Mouse (Mus musculus) heart, postnatal 0 days (tissue): ENCODE measurements around the gene Ms4a8a. TPM values are rescaled to one million over a fixed set of nuclear protein-coding genes. Genes with fewer than 3 reads are reported as not detected.
"Not testable (repeated sequence)": the region's sequence is repeated elsewhere in the genome, so short reads cannot be mapped to it uniquely, and the experiment has no call there.

ENCODE experiments used
- ATAC-seq: fragments of 200-750 bp; cut with Nextera tagmentation; 2 replicates; pipeline ENCODE4 v1.8.0; 2017; ENCODE audit warnings: low read depth, moderate number of reproducible peaks, moderate library complexity; ENCODE audit not compliant: insufficient read depth
- DNase-seq: peaks from one replicate; pipeline ENCODE4 v3.0.0-alpha.2; 2016; ENCODE audit warnings: low spot score
- H3K27ac ChIP-seq: fragments of 300-500 bp; sonication (generic); 2 replicates; pipeline ENCODE4 v1.5.1; 2014; ENCODE audit warnings: low read depth, mild to moderate bottlenecking
- H3K27me3 ChIP-seq: fragments of 300-500 bp; sonication (generic); 2 replicates; pipeline ENCODE4 v1.6.1; 2014; ENCODE audit warnings: low read length, mixed read lengths; ENCODE audit not compliant: control insufficient read depth, insufficient read depth
- H3K36me3 ChIP-seq: fragments of 300-500 bp; sonication (generic); replicated peaks from 2 replicates; pipeline ENCODE4 v1.6.1; 2014; ENCODE audit warnings: low read length, mixed read lengths; ENCODE audit not compliant: control insufficient read depth, insufficient read depth
- H3K4me1 ChIP-seq: fragments of 300-500 bp; sonication (generic); 2 replicates; pipeline ENCODE4 v1.6.1; 2014; ENCODE audit warnings: antibody characterized with exemption; ENCODE audit not compliant: control insufficient read depth, insufficient read depth
- H3K4me2 ChIP-seq: fragments of 300-500 bp; sonication (generic); 2 replicates; pipeline ENCODE4 v1.6.1; 2014; ENCODE audit warnings: low read depth, mild to moderate bottlenecking, low read length, moderate library complexity
- H3K4me3 ChIP-seq: fragments of 300-500 bp; sonication (generic); 2 replicates; pipeline ENCODE4 v1.5.1; 2014; ENCODE audit warnings: low read depth, low read length
- H3K9ac ChIP-seq: fragments of 300-500 bp; sonication (generic); replicated peaks from 2 replicates; pipeline ENCODE4 v1.6.1; 2014; ENCODE audit warnings: low read depth, low read length, mixed read lengths
- H3K9me3 ChIP-seq: fragments of 300-500 bp; sonication (generic); replicated peaks from 2 replicates; pipeline ENCODE4 v1.6.1; 2016; ENCODE audit warnings: low read length; ENCODE audit not compliant: control insufficient read depth
- CTCF ChIP-seq: IDR thresholded peaks from 2 replicates; pipeline ENCODE4 v1.5.1; 2016; ENCODE audit warnings: antibody characterized with exemption, control low read depth, low read depth
- EP300 ChIP-seq: IDR thresholded peaks from 2 replicates; pipeline ENCODE4 v1.6.1; 2016; ENCODE audit warnings: antibody characterized with exemption, low read depth
- WGBS: fragments of 180-500 bp; shearing (Covaris S2); extraction: QIAGEN DNeasy Blood & Tissue Kit; methylation state at CpG from one replicate; pipeline ENCODE4 v1.1.7; 2014; 5-methylcytosine and 5-hydroxymethylcytosine counted together
- polyA plus RNA-seq: library from polyadenylated mRNA; unstranded; fragments of >200 nt; fragmentation: Nextera tagmentation; extraction: Ambion mirVana; gene quantifications from 2 replicates; pipeline ENCODE4 v1.2.1, GENCODE M21; 2015
- total RNA-seq: library from RNA; depleted of rRNA; stranded (reverse); fragments of >200 nt; gene quantifications from 2 replicates; pipeline ENCODE4 v1.2.3, GENCODE M21; 2014; ENCODE audit warnings: low replicate concordance; rRNA removed

Gene Ms4a8a
- not detected in 2 replicates for total RNA-seq
- not detected in 2 replicates for polyA plus RNA-seq

- H3K9ac ChIP-seq, result no peak within 1 kb of the TSS
- TF ChIP-seq CTCF (no peak), EP300 (no peak)
- H3K36me3 ChIP-seq, result no peaks in the 10 kb centered on the region
- no peak for DNase-seq
- H3K9me3 ChIP-seq, result no peaks in the 10 kb centered on the region
- H3K27me3 ChIP-seq, result no peaks in the 10 kb centered on the region
- no peak within 1 kb of the TSS for H3K4me3 ChIP-seq
- no peak for ATAC-seq
- H3K4me2 ChIP-seq, result no peak within 1 kb of the TSS
- no peak within 1 kb of the TSS for H3K27ac ChIP-seq
- WGBS, result 78% methylated on average over 4 of the region's 4 CpGs
- H3K4me1 ChIP-seq, result no peaks in the 10 kb centered on the region
These were observed at the start of gene Ms4a8a for GRCm38 (mm10) chr19:11080934-11081333. TSS of gene Ms4a8a (minus strand) at chr19:11081102.

GRCm38 (mm10) chr19:11129702-11130101 lies 48.8 kb upstream of the Ms4a8a start:
- no peak for DNase-seq
- 91% methylated on average over 1 of the region's 1 CpGs for WGBS
- Histone ChIP-seq H3K4me3 (no peak overlapping the region), H3K27ac (no peak overlapping the region), H3K4me1 (no peaks in the 10 kb centered on the region), H3K36me3 (no peaks in the 10 kb centered on the region), H3K9me3 (no peaks in the 10 kb centered on the region; the same call in 1 of the 2 replicates), H3K9ac (no peak overlapping the region), H3K27me3 (no peaks in the 10 kb centered on the region), H3K4me2 (no peak overlapping the region)
- TF ChIP-seq CTCF (no peak), EP300 (no peak)
- ATAC-seq, result no peak

- not testable (repeated sequence) for H3K4me1 ChIP-seq, H3K27me3 ChIP-seq, H3K27ac ChIP-seq, H3K36me3 ChIP-seq, H3K9me3 ChIP-seq
- Histone ChIP-seq H3K4me2 (peak overlapping the region; percentile 58), H3K9ac (peak overlapping the region; percentile 42; the same call in 1 of the 2 replicates), H3K4me3 (peak overlapping the region; percentile 49)
- DNase-seq (peak; percentile 27), ATAC-seq (peak; percentile 98)
- 0% methylated on average over 11 of the region's 38 CpGs for WGBS
These were observed 40.1 kb upstream of the Ms4a8a start for GRCm38 (mm10) chr19:11121016-11121420.

GRCm38 (mm10) chr19:11119338-11119737 lies 38.4 kb upstream of the Ms4a8a start:
- no peak overlapping the region for H3K27ac ChIP-seq
- no peak overlapping the region for H3K4me2 ChIP-seq
- no peak overlapping the region for H3K4me3 ChIP-seq
- no peak overlapping the region for H3K9ac ChIP-seq
- TF ChIP-seq CTCF, result no peak
- TF ChIP-seq EP300, result no peak
- H3K27me3 ChIP-seq, result no peaks in the 10 kb centered on the region
- ATAC-seq (no peak), DNase-seq (no peak)
- H3K36me3 ChIP-seq, result no peaks in the 10 kb centered on the region
- 86% methylated on average over 2 of the region's 2 CpGs for WGBS
- H3K9me3 ChIP-seq, result no peaks in the 10 kb centered on the region
- no peaks in the 10 kb centered on the region for H3K4me1 ChIP-seq

GRCm38 (mm10) chr19:11107746-11108145 lies 26.8 kb upstream of the Ms4a8a start:
- Histone ChIP-seq H3K27me3 (no peaks in the 10 kb centered on the region), H3K4me3 (no peak overlapping the region), H3K36me3 (no peaks in the 10 kb centered on the region), H3K9ac (no peak overlapping the region), H3K4me2 (no peak overlapping the region), H3K4me1 (no peaks in the 10 kb centered on the region), H3K27ac (no peak overlapping the region), H3K9me3 (no peaks in the 10 kb centered on the region)
- TF ChIP-seq EP300 (no peak), CTCF (no peak)
- WGBS, result 64% methylated on average over 3 of the region's 3 CpGs
- DNase-seq (no peak), ATAC-seq (no peak)

- Histone ChIP-seq H3K27me3 (no peaks in the 10 kb centered on the region), H3K27ac (no peak overlapping the region), H3K9me3 (no peaks in the 10 kb centered on the region), H3K4me2 (no peak overlapping the region), H3K4me3 (no peak overlapping the region), H3K4me1 (no peaks in the 10 kb centered on the region), H3K36me3 (no peaks in the 10 kb centered on the region), H3K9ac (no peak overlapping the region)
- DNase-seq (no peak), ATAC-seq (no peak)
- WGBS, result 58% methylated on average over 1 of the region's 1 CpGs
- no peak for TF ChIP-seq EP300
- no peak for TF ChIP-seq CTCF
These were observed 21.0 kb upstream of the Ms4a8a start for GRCm38 (mm10) chr19:11101880-11102279.
